Mouse (Mus musculus) macrophage (primary cell): ENCODE data around the gene Cela2a. TPM values are rescaled to one million over a fixed set of nuclear protein-coding genes. Genes with fewer than 3 reads are reported as not detected.

Experiments used
- H3K27ac ChIP-seq: fragments of 350-480 bp; formaldehyde crosslinking; 2 replicates; pipeline ENCODE4 v1.9.0; 2021
- H3K36me3 ChIP-seq: fragments of 350-480 bp; formaldehyde crosslinking; 2 replicates; pipeline ENCODE4 v1.9.0; 2021; ENCODE audit errors: inconsistent target
- H3K4me3 ChIP-seq: fragments of 350-480 bp; formaldehyde crosslinking; 2 replicates; pipeline ENCODE4 v1.9.0; 2021; ENCODE audit errors: inconsistent target
- H3K79me2 ChIP-seq: fragments of 350-480 bp; formaldehyde crosslinking; 2 replicates; pipeline ENCODE4 v1.9.0; 2021; ENCODE audit errors: inconsistent target
- WGBS: methylation state at CpG from one replicate; pipeline ENCODE4 v1.1.7; 2026; ENCODE audit warnings: inconsistent platforms; ENCODE audit not compliant: missing documents; 5-methylcytosine and 5-hydroxymethylcytosine counted together
- polyA plus RNA-seq: library from polyadenylated mRNA; stranded (reverse); fragments of 250-400 nt; gene quantifications from 3 replicates; pipeline ENCODE4 v1.2.4, GENCODE M21; 2018; ENCODE audit warnings: inconsistent platforms

Gene Cela2a
- polyA plus RNA-seq, 1 experiment from 2014 or later = not detected

- Histone ChIP-seq H3K4me3 (no peak overlapping the region), H3K36me3 (peaks cover 83% of the 10 kb centered on the region), H3K27ac (no peak overlapping the region), H3K79me2 (peaks cover 100% of the 10 kb centered on the region)
- 88% methylated on average over 5 of the region's 5 CpGs for WGBS
Observed at GRCm38 (mm10) chr4:141865006-141865405, 39.0 kb upstream of the Cela2a start.

GRCm38 (mm10) chr4:141864506-141864905 lies 38.5 kb upstream of the Cela2a start:
- peaks cover 88% of the 10 kb centered on the region for H3K36me3 ChIP-seq
- WGBS = 96% methylated on average over 6 of the region's 8 CpGs
- no peak overlapping the region for H3K4me3 ChIP-seq
- peaks cover 100% of the 10 kb centered on the region for H3K79me2 ChIP-seq
- no peak overlapping the region for H3K27ac ChIP-seq

- Histone ChIP-seq H3K27ac (no peak overlapping the region), H3K79me2 (peaks cover 93% of the 10 kb centered on the region), H3K4me3 (no peak overlapping the region), H3K36me3 (peaks cover 95% of the 10 kb centered on the region)
- 74% methylated on average over 7 of the region's 7 CpGs for WGBS
Observed at GRCm38 (mm10) chr4:141863726-141864280, 37.8 kb upstream of the Cela2a start.

- Histone ChIP-seq H3K4me3 (no peak overlapping the region), H3K27ac (no peak overlapping the region), H3K79me2 (peaks cover 84% of the 10 kb centered on the region), H3K36me3 (peaks cover 92% of the 10 kb centered on the region)
- WGBS = 93% methylated on average over 4 of the region's 5 CpGs
Observed at GRCm38 (mm10) chr4:141862867-141863266, 36.9 kb upstream of the Cela2a start.

DNA sequence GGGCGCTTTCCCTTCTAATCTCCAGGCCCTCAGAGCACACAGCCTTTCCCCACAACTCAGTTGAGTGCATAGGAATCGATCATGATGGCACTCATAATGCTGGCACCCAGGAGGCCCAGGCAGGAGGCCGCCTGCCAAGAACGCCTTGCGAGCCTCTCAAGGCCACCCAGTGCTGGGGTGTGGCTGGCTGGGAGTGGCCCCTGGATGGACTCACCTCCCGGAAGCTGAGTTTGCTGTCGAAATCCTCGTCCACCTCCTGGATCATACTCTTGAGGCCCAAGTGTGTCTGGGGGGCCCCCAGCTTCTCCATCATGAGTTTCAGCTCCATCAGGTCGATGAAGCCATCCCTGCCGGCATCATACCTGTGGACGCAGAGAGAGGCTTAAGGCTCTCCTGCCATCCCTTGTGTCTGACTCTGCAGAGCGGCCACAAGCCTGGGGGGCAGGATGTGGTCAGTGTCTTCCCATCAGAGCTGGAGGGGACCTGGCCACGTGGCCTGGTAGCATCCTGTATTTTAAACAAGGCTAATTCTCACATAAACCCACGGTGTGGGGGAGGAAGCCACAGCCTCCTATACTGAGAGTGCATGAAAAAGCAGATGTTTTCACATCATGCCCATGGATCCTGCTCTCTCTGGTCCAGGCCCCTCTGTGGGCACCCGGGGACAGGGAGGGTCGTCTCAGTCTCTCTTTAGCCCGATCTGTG lies 35.8 kb upstream of the Cela2a start:
- H3K4me3 ChIP-seq = no peak overlapping the region
- 62% methylated on average over 16 of the region's 17 CpGs for WGBS

DNA sequence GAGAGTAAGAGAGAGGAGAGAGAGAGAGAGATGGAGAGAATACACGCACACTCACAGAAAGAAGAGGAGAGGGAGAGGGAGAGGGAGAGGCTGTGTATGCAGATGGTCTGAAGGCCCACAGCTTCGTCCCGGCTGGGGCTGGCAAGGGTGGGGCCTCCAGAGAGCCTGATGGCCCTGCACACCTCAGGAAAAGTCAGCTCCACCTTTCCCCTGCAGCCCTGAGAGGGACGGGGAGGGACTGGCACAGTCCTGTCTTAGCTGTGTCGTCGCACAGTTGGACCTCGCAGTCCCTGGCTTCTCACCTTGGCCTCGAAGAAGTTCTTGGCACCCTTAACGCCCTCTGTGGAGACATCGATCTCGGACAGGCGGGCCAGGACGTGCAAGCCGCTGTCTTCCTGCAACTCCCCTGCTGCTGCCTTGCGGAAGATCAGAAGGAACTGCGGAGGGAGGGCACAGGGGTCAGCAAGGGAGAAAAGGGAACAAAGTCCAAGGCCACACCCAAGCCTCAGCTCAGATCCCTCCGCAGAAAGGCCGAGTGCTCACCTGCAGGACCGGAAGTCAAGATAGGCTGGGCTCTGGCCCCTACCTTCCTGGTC lies 34.4 kb upstream of the Cela2a start:
- Histone ChIP-seq H3K36me3 (peaks cover 67% of the 10 kb centered on the region), H3K4me3 (no peak overlapping the region), H3K79me2 (peaks cover 59% of the 10 kb centered on the region), H3K27ac (no peak overlapping the region)
- WGBS = 73% methylated on average over 16 of the region's 19 CpGs

More for the DNA sequence above, 35.8 kb upstream of the Cela2a start:
- peaks cover 80% of the 10 kb centered on the region for H3K36me3 ChIP-seq
- H3K79me2 ChIP-seq = peaks cover 73% of the 10 kb centered on the region
- no peak overlapping the region for H3K27ac ChIP-seq

DNA sequence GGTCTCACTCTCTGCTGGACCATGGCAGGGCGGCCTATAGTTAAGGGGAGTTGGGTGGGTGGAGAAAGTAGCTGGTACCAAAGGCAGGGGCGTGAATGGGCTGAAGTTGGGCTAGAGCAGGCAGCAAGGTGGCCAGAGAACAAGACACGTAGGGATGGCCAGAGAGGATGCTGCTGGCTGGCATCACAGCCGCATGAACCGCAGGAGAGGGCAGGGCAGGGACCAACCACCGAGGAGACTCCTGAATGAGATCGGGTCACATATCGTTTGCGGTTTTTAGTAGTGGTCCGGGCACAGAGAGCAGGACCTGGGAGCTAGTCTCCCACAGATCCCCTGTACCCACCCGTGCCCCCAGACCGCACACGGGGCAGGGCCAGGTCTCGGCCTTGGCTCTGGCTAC lies 33.4 kb upstream of the Cela2a start:
- Histone ChIP-seq H3K36me3 (peaks cover 58% of the 10 kb centered on the region), H3K79me2 (peaks cover 49% of the 10 kb centered on the region), H3K4me3 (no peak overlapping the region), H3K27ac (no peak overlapping the region)
- 97% methylated on average over 14 of the region's 14 CpGs for WGBS

GRCm38 (mm10) chr4:141858501-141858900 lies 32.5 kb upstream of the Cela2a start:
- Histone ChIP-seq H3K27ac (no peak overlapping the region), H3K79me2 (peaks cover 40% of the 10 kb centered on the region), H3K4me3 (no peak overlapping the region), H3K36me3 (peaks cover 50% of the 10 kb centered on the region)
- 58% methylated on average over 18 of the region's 20 CpGs for WGBS

- Histone ChIP-seq H3K27ac (no peak overlapping the region), H3K36me3 (peaks cover 42% of the 10 kb centered on the region), H3K4me3 (no peak overlapping the region), H3K79me2 (peaks cover 30% of the 10 kb centered on the region)
- 25% methylated on average over 10 of the region's 10 CpGs for WGBS
Observed at GRCm38 (mm10) chr4:141857422-141857930, 31.5 kb upstream of the Cela2a start.

- H3K79me2 ChIP-seq = no peaks in the 10 kb centered on the region
- no peak overlapping the region for H3K4me3 ChIP-seq
- 55% methylated on average over 9 of the region's 9 CpGs for WGBS
- peaks cover 1% of the 10 kb centered on the region; the same call in 1 of the 2 replicates for H3K36me3 ChIP-seq
- H3K27ac ChIP-seq = no peak overlapping the region
Observed at GRCm38 (mm10) chr4:141853437-141853836, 27.5 kb upstream of the Cela2a start.

DNA sequence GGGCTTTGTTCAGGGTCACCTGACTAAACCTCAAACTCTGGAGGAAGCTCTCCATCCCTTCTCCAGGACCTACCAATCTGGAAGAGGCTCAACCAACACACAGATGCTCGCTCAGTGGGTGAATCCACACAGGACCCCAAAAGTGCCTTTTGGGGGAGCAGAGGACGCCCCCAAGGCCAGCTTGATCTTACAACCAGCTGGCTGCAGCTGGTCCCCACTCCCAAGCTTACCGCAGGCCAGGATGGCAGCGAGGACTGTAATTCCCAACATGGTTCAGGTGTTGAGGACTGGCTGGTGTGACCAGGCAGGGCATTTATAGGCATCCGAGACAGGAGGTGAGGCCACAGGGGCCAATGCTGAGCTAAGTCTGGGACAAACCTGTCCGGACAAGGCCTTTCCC lies 20.0 kb upstream of the Cela2a start, which contains the start of gene Ctrc:
Ctrc (minus strand) TSS at position 361 of the 400 bp plus-strand sequence.
- H3K27ac ChIP-seq = no peak within 1 kb of the TSS
- no peak within 1 kb of the TSS for H3K4me3 ChIP-seq
- H3K36me3 ChIP-seq = no peaks in the 10 kb centered on the region
- 96% methylated on average over 6 of the region's 6 CpGs for WGBS
- no peaks in the 10 kb centered on the region for H3K79me2 ChIP-seq

GRCm38 (mm10) chr4:141834536-141835095 lies 8.7 kb upstream of the Cela2a start:
- H3K27ac ChIP-seq = no peak overlapping the region
- WGBS = 41% methylated on average over 4 of the region's 5 CpGs
- no peaks in the 10 kb centered on the region for H3K79me2 ChIP-seq
- H3K4me3 ChIP-seq = no peak overlapping the region
- H3K36me3 ChIP-seq = no peaks in the 10 kb centered on the region

GRCm38 (mm10) chr4:141833911-141834310 lies 8.0 kb upstream of the Cela2a start:
- H3K27ac ChIP-seq = no peak overlapping the region
- WGBS = 75% methylated on average over 1 of the region's 1 CpGs
- no peak overlapping the region for H3K4me3 ChIP-seq
- no peaks in the 10 kb centered on the region for H3K36me3 ChIP-seq
- no peaks in the 10 kb centered on the region for H3K79me2 ChIP-seq

GRCm38 (mm10) chr4:141831361-141831760 lies 5.4 kb upstream of the Cela2a start:
- Histone ChIP-seq H3K36me3 (no peaks in the 10 kb centered on the region), H3K4me3 (no peak overlapping the region), H3K79me2 (no peaks in the 10 kb centered on the region), H3K27ac (no peak overlapping the region)
- WGBS = 86% methylated on average over 7 of the region's 7 CpGs

DNA sequence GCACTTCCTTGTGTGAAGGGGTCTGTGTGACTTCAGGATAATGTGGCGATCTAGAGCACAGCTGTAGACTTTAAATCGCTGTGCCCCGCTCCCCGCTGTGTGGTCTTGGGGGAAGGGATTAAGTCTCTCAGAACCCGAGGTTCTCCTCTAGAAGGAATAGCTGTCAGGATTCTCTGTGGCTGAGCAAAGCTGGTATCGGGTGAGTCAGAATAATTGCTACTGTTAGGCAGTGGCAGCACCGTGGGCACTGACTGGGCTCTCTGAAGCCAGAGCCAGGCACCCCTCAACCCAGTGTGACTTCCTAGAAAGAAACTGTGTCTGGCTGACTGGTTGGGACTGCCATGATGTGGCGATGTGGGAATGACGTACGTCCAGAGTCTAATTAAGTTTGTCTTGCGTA lies 4.4 kb upstream of the Cela2a start:
- no peak overlapping the region for H3K4me3 ChIP-seq
- 91% methylated on average over 11 of the region's 11 CpGs for WGBS
- no peaks in the 10 kb centered on the region for H3K79me2 ChIP-seq
- no peak overlapping the region for H3K27ac ChIP-seq
- no peaks in the 10 kb centered on the region for H3K36me3 ChIP-seq
